Mouse (Mus musculus): ENCODE measurements around the gene Rcc2.

GRCm38 (mm10) chr4:140768973-140769372 lies 68.6 kb downstream of the Rcc2 start:
- TF ChIP-seq CTCF (IDR thresholded peaks at IDR 0.05; ENCODE audit: low read depth) (no peak), EP300 (optimal IDR thresholded peaks at IDR 0.05) (no peak)
